Mouse (Mus musculus): ENCODE measurements around the gene Nkx2-5. TPM values are rescaled to one million over a fixed set of nuclear protein-coding genes. Genes with fewer than 3 reads are reported as not detected.

Gene Nkx2-5
- not detected for total RNA-seq (2023)

GRCm38 (mm10) chr17:26844909-26845148, at the start of gene Nkx2-5:
Gene Nkx2-5, minus strand, starts transcription at chr17:26845009.

Other genes with a start within 250 kb of the Nkx2-5 start
- gene Atp6v0e, start 181.8 kb downstream of the Nkx2-5 start, total RNA-seq (2023): 100 to 1,000 TPM; 147 to 166 TPM
- gene Crebrf, start 129.4 kb downstream of the Nkx2-5 start, total RNA-seq (2023): 10 to 100 TPM; 42.7 to 52.5 TPM
- 10 to 100 TPM; 14.3 to 17.5 TPM for gene Bnip1, start 63.9 kb downstream of the Nkx2-5 start, total RNA-seq (2023)
- gene Kifc5b, start 72.1 kb upstream of the Nkx2-5 start, total RNA-seq (2023): 10 to 100 TPM; 20.7 to 24.2 TPM
- gene Phf1, start 88.0 kb upstream of the Nkx2-5 start, total RNA-seq (2023): 10 to 100 TPM; 57.3 to 61.4 TPM
- gene Cuta, start 94.6 kb upstream of the Nkx2-5 start, total RNA-seq (2023): 10 to 100 TPM; 62.3 to 63.5 TPM
- gene Syngap1, start 96.2 kb upstream of the Nkx2-5 start, total RNA-seq (2023): 1 to 10 TPM; 5.7 to 7.8 TPM
- gene Zbtb9, start 128.2 kb upstream of the Nkx2-5 start, total RNA-seq (2023): 10 to 100 TPM in 1 of 2 experiments, 1 to 10 TPM in 1; 9.9 to 10.3 TPM
- gene Bak1, start 184.0 kb upstream of the Nkx2-5 start, total RNA-seq (2023): 10 to 100 TPM; 73.2 to 78.1 TPM
- 1 to 10 TPM; 5.5 to 6.7 TPM for gene Itpr3, start 212.3 kb upstream of the Nkx2-5 start, total RNA-seq (2023)